Comparison of ENCODE assay signal across 16 mouse cellular contexts in the genomic region with DNA sequence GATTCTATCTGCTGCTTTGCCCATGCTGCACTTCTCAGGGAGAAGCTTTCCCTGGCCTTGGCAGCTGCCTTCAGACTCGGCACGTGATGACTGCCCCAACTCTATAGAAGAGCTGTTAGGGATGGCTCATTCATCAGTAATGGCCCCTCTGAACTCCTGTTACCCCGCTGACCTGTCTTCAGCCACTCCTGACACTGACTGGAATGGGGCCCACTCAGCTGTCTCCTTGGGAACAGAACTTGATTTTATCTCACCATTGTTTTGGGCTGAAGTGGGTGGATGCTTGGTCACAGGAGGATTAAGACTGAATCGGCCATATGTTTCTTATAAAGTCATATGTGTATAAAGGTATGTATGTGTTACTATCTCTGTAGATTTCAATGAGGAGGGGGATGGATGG.
"Had no signal": no experiment of that assay in that cellular context is flagged by ENCODE, and none has a peak within 500 bp of the region (broad histone marks: within the 10 kb centered on the region; RNA-seq: fewer than 3 reads in every experiment).

No protein-coding gene starts in this region.

- H3K4me2 ChIP-seq: liver, embryonic 13.5 days; midbrain, embryonic 12.5 days; midbrain, embryonic 15.5 days; stomach, embryonic 15.5 days had no signal

- H3K9ac ChIP-seq: liver, embryonic 13.5 days; midbrain, embryonic 12.5 days; midbrain, embryonic 15.5 days; stomach, embryonic 15.5 days had no signal

- H3K27me3 ChIP-seq: liver, embryonic 13.5 days; midbrain, embryonic 12.5 days; midbrain, embryonic 15.5 days; stomach, embryonic 15.5 days had no signal

- H3K27ac ChIP-seq: liver, embryonic 13.5 days; midbrain, embryonic 12.5 days; midbrain, embryonic 15.5 days; stomach, embryonic 15.5 days had no signal

- H3K36me3 ChIP-seq: midbrain, embryonic 15.5 days had no signal

- H3K4me3 ChIP-seq: liver, embryonic 13.5 days; midbrain, embryonic 12.5 days; midbrain, embryonic 15.5 days; stomach, embryonic 15.5 days had no signal

- DNase-seq: kidney, adult 18-20 months; kidney, adult 9 months; kidney, postnatal 36 days; layer of hippocampus, adult 9-11 months; liver, embryonic 13.5 days; lung, adult 2 months; lung, postnatal 14 days; lung, postnatal 4 days; right cerebral cortex, postnatal 25 days; spleen, adult 18-20 months; thymus, adult 2 months; thymus, postnatal 14 days; thymus, postnatal 4 days had no signal

- H3K9me3 ChIP-seq: liver, embryonic 13.5 days; midbrain, embryonic 15.5 days; stomach, embryonic 15.5 days had no signal

- ATAC-seq: midbrain, embryonic 15.5 days had no signal
